Mouse (Mus musculus) C2C12 (cell line): ENCODE data around the gene Grid1.

Experiments
- CEBPB ChIP-seq: IDR thresholded peaks from one replicate; pipeline ENCODE4 v1.6.1; 2011; ENCODE audit warnings: low read depth, mild to moderate bottlenecking, control low read depth, moderate library complexity
- CTCF ChIP-seq: IDR thresholded peaks from one replicate; pipeline ENCODE4 v1.5.1; 2011; ENCODE audit not compliant: control insufficient read depth, insufficient read depth, insufficient read length
- MAX ChIP-seq: IDR thresholded peaks from one replicate; pipeline ENCODE4 v1.6.1; 2011; ENCODE audit warnings: mild to moderate bottlenecking, control low read depth
- MYOD1 ChIP-seq: IDR thresholded peaks from one replicate; pipeline ENCODE4 v1.6.1; 2011; ENCODE audit warnings: low read depth; ENCODE audit not compliant: control insufficient read depth, insufficient read length
- MYOG ChIP-seq: IDR thresholded peaks from one replicate; pipeline ENCODE4 v1.6.1; 2011; ENCODE audit not compliant: control insufficient read depth, insufficient read length; ENCODE audit errors: extremely low read depth
- USF1 ChIP-seq: IDR thresholded peaks from one replicate; pipeline ENCODE4 v1.6.1; 2011; ENCODE audit warnings: low read depth, mild to moderate bottlenecking, control low read depth, moderate library complexity

GRCm38 (mm10) chr14:35095506-35096059, 275.7 kb downstream of the Grid1 start:
- TF ChIP-seq CTCF (no peak), MAX (no peak), USF1 (no peak), MYOG (no peak), CEBPB (no peak), MYOD1 (no peak)
